Mouse (Mus musculus) Muller cell, postnatal 12 days (primary cell): ENCODE measurements around the gene Pomgnt1.

ENCODE experiments used
- DNase-seq: peaks from one replicate; pipeline ENCODE4 v3.0.0-alpha.2; 2015; ENCODE audit errors: inconsistent ontology term

Pomgnt1 gene

DNA sequence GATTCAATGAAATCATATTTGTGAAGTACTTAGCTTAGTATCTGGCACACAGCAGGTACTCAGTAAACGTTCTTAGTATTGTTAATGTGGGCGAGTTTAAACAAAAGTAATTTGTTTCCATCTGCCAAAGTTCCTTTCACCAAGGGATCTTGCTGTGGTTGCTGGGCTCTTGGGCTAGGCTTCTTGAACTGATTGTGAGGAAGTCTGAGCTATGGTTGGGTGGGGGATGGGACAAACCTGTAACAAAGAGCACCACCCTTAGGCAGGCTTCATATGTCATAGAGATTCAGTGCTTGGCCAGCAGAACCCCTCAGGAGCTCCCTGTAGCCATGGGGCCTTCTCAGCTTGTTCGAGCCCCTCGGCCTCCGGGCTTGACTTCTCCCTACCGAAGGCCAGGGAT is 49.4 kb downstream of the Pomgnt1 start, which contains the start of the genes 1700042G07Rik and Gm49337:
Gene 1700042G07Rik, plus strand, starts transcription at position 301 of the 400 bp plus-strand sequence.
Gene Gm49337, plus strand, starts transcription at position 313 of the 400 bp plus-strand sequence.
- no peak for DNase-seq

DNA sequence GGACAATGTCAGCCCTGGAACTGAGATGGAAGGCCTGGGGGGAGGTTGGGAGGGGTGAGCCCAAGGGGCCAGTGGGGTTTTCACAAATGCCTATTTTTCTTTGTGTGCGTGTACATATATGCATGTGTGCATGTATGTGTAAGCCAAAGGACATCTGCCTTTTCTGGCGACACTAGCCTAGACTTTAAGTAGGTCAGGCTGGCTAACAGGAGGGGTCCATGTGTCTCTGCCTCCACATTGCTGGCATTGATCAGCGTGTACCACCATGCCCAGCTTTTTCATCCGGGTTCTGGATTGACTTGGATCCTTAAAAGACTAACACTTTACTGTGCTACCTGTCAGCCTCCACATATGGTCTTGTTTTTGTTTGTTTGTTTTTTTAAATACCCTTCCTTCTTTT is 50.1 kb downstream of the Pomgnt1 start:
- DNase-seq = no peak

- DNase-seq = no peak
Observed at GRCm38 (mm10) chr4:116174466-116175116, 51.0 kb downstream of the Pomgnt1 start.

GRCm38 (mm10) chr4:116175136-116175535 is 51.5 kb downstream of the Pomgnt1 start:
- no peak for DNase-seq

DNA sequence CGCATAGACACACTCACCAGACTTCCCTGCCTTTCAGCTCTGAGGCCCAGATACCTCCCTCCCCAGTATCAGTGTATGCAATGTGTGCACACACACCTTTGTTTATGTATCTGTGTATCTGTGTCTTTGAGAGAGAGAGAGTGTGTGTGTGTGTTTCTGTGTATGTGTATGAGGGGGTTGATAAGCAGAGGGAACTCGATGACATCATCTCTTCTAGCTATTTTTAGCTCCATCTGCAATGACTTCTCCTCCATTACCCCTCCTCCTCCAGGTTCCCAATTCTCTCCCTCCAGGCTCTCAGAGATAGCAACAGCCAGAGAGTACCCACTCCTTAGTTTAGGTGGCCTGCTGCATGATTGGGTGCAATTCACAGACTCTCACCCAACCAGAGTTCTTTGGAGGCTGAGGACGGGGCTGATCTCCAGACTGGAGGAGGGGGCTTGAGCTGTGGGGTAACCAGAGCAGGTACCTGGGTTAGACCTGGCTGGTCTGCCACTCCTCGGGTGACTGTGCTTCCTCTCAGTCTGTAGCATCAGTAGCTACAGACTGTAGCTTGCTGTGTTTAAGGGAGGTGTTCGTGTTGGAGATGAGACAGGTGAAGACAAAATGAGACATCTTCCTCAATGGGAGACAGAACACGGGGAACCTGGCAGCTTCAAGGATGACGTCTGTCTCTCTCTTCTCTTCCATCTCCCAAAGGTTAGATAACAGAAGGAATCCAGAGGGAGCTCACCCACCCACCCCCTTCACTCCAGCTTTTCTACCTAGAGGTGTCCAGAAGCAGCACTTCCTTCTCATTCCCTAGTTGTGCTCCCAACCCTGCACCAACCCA is 52.3 kb downstream of the Pomgnt1 start:
- DNase-seq = peak; percentile 19

- peak; percentile 76 for DNase-seq
Observed at GRCm38 (mm10) chr4:116176543-116176988, 52.9 kb downstream of the Pomgnt1 start.

- peak; percentile 60 for DNase-seq
Observed at GRCm38 (mm10) chr4:116177140-116177539, 53.5 kb downstream of the Pomgnt1 start.

- peak; percentile 36 for DNase-seq
Observed at GRCm38 (mm10) chr4:116182079-116182478, 58.4 kb downstream of the Pomgnt1 start.

DNA sequence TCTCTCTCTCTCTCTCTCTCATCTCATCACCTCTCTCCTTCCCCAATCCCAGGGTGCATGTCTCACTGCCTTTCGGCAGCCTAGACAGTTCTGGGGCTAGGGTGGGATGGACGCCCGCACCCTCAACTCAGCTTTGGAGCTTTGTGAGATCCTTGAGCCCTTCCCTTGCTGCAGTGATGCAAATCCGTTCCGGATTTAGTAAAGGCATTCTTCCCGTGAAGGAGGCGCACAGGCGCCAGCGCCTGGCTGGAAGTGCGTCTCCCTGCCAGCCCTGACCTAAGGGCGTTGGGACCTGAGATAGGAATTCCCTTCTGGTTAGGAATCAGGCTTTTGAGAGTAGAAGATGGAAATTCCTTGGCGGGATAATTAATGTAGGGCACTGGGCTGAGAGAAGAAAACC is 59.1 kb downstream of the Pomgnt1 start:
- DNase-seq = peak; percentile 58

DNA sequence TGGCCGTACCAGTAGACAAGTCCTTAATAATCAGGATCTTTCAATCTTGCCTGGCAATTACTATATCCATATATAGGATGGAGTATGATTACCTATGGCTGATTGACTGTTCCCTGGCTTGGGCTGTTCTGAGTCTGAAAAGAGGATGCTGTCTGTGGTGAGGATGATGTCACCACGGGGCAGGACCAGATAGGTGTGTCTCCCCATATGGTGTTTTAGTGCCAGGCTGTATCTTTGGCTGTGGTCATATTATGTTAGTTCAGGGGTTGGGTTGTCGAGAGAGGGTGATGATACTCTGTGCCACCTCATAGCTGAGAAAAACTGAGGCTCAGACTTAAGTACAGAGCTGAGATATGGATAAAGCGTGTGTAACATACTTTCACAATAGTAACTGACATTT is 61.4 kb downstream of the Pomgnt1 start:
- no peak for DNase-seq

DNA sequence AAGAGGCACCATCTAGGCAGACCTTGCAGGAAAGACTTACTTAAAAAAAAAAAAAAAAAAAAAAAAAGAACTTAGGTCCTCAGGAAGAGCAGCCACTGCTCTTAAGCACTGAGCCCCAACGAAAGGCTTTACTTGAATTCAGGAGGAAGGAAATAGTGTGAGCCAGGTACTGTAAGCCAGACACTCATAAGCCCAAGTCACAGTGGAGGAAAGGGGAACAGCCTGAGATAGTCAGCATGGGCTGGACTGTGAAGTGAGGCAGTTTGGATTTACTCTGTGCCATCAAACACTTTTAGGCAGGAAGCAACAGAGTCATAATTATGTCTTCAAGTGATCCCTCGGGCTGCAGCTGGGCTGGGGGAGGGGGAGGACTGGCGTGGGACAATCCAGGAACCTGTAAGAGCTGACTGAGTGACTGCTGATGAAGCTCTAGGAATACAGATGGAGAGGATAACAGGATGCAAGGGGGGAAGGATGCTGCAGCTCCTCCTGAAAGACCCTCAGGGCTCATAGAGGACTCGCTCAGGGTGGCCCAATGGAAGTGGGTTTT is 68.7 kb downstream of the Pomgnt1 start:
- no peak for DNase-seq

DNA sequence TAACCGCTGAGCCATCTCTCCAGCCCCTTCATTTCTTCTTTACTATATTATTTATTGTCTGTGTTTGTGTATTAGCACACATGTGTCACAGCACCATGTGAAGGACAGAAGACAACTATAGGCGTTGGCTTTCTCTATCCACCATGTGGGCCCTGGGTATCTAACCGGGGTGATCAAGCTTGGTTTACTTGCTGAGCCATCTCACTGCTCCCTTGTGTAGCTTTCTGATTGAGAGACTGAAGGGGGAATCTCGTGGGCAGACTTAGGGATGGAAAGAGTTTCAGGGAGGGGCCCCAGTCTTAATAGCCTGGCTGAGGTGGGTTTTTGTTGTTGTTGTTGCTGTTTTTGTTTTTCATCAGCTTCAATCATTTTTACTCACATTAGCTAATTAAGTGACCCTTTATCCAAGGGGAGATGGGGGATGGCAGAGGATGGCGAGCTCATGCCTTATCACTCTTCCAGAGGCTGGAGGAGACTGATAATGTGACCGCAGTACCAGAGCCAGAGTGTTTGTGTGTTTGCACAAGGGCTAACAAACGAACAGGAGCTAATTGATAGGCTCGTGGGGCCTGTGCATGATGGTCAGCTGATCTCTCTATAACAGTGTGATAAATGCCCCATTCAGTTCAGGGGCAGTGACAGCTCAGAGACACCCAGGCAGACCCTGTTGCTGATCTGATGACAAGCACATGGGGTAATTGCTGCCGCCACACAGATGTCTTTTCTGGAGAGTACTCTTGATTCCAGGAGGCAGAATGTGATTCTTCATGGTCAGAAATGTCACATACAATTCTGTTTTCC is 70.1 kb downstream of the Pomgnt1 start:
- DNase-seq = no peak

DNA sequence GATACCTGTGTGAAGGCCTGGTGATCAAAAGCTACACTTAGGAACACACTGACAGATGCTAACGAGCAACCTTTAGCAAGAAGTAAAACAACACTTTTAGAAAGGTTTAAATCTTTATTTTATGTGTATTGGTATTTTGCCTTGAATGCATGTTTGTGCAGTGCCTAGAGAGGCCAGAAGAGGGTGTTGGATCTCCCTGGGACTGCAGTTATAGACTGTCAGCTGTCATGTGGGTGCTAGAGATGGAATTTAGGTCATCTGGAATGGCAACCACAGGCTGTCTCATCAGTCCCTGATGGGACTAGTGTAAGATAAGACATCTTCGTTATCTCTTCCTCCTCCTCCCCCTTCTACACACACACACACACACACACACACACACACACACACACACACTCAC is 74.8 kb downstream of the Pomgnt1 start:
- peak; percentile 26 for DNase-seq

- no peak for DNase-seq
Observed at GRCm38 (mm10) chr4:116204422-116204821, 80.8 kb downstream of the Pomgnt1 start.

DNA sequence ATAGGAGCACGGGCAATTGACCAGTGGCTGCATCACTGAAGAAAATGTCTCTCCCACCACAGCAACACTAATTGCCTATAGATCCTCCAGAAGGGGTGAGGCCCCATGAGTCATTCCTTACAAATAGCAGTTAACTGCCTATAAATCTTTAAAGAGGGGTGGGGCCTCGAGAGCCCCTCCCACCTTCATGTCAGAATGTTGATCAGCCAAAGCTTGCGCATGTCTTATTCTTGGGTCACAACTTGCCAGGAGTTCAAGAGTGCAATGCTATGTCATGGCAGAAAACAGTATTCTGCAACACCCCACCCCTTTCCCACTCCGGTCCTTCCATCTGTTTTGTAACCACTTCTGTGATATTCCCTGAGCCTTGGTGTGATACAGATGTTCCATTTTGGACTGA is 82.9 kb downstream of the Pomgnt1 start:
- no peak for DNase-seq

DNA sequence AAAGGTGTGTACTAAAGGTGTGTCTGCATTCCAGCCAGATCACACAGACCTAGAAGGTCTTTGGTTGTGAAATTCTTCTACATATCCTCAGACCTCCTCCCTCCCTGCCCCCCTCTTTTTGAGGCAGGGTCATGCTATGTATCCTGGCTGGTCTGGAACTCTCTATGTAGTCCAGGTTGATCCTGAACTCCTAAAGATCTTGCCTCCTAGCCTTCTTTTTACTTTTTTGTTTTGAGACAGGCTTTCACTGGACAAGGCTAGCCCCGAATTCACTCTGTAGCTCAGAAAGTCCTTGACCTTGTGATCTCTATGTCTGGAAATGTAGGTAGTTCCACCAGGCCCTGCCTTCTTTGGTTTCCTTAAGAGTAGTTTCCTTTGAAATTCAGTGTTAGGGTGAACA is 85.3 kb downstream of the Pomgnt1 start:
- no peak for DNase-seq
